Mouse (Mus musculus) heart, postnatal 36 days (tissue): Measurements from ENCODE around the gene Rarg. TPM values are rescaled to one million over a fixed set of nuclear protein-coding genes. Genes with fewer than 3 reads are reported as not detected.

Experiments
- DNase-seq, 2 experiments: peaks; one replicate each; pipeline ENCODE4 v3.0.0; 2021 to 2022
- intact Hi-C: fragments of 180-260 bp; cut with DNase I; formaldehyde crosslinking; loops from one replicate; pipeline ENCODE4 v1.15.1; 2025
- total RNA-seq, 2 experiments: library from RNA; stranded (reverse); gene quantifications; 2 replicates each; pipeline ENCODE4 v1.2.3; 2021

Gene Rarg
- 10 to 100 TPM; 20.0 to 21.9 TPM for total RNA-seq

GRCm38 (mm10) chr15:102257202-102258075, at the start of gene Rarg:
Gene Rarg, minus strand, starts transcription at chr15:102257517.
- intact Hi-C loops = no loop called here
- peak; percentile 53 to 62 for DNase-seq

- DNase-seq = no peak
- intact Hi-C loops = no loop called here
Measured at GRCm38 (mm10) chr15:102302542-102302941, 45.2 kb upstream of the Rarg start.

- no peak for DNase-seq
- intact Hi-C loops = no loop called here
Measured at GRCm38 (mm10) chr15:102296368-102297006, 39.2 kb upstream of the Rarg start.

- intact Hi-C loops = no loop called here
- peak; percentile 92 to 93 for DNase-seq
Measured at GRCm38 (mm10) chr15:102295633-102296367, 38.5 kb upstream of the Rarg start, which contains the start of gene Espl1. Gene Espl1, plus strand, starts transcription at chr15:102296266.

GRCm38 (mm10) chr15:102287395-102287794, 30.1 kb upstream of the Rarg start:
- intact Hi-C loops = loop anchor here (5.0 kb wide), 1 partner anchor 90 kb away; no protein-coding TSS in a partner anchor
- peak; percentile 37 to 46 for DNase-seq

- no peak for DNase-seq
- intact Hi-C loops = no loop called here
Measured at GRCm38 (mm10) chr15:102283648-102284047, 26.3 kb upstream of the Rarg start.

GRCm38 (mm10) chr15:102282463-102283292, 25.4 kb upstream of the Rarg start:
- no peak for DNase-seq

GRCm38 (mm10) chr15:102280623-102281022, 23.3 kb upstream of the Rarg start:
- intact Hi-C loops = no loop called here
- no peak for DNase-seq

More at GRCm38 (mm10) chr15:102282463-102283292, 25.4 kb upstream of the Rarg start:
- intact Hi-C loops = no loop called here

- intact Hi-C loops = loop anchor here (1.0 to 2.0 kb wide), 4 partner anchors 31 to 101 kb away; partner anchors contain the start of gene Zfp740
- no peak for DNase-seq
Measured at GRCm38 (mm10) chr15:102279783-102280520, 22.6 kb upstream of the Rarg start.

- intact Hi-C loops = loop anchor here (1.0 to 2.0 kb wide), 4 partner anchors 30 to 100 kb away; partner anchors contain the start of gene Zfp740
- peak; percentile 87 to 92 for DNase-seq
Measured at GRCm38 (mm10) chr15:102279092-102279782, 21.9 kb upstream of the Rarg start, which contains the start of gene Mfsd5. Gene Mfsd5, plus strand, starts transcription at chr15:102279454.

GRCm38 (mm10) chr15:102278726-102279091, 21.4 kb upstream of the Rarg start:
- intact Hi-C loops = loop anchor here (1.0 to 2.0 kb wide), 4 partner anchors 30 to 100 kb away; partner anchors contain the start of gene Zfp740
- DNase-seq = no peak

GRCm38 (mm10) chr15:102273982-102274716, 16.8 kb upstream of the Rarg start:
- DNase-seq = no peak
- intact Hi-C loops = no loop called here

- intact Hi-C loops = no loop called here
- no peak for DNase-seq
Measured at GRCm38 (mm10) chr15:102271441-102271840, 14.1 kb upstream of the Rarg start.

GRCm38 (mm10) chr15:102270274-102270960, 13.1 kb upstream of the Rarg start, which contains the start of gene Gm9918:
Gene Gm9918, plus strand, starts transcription at chr15:102270563.
- DNase-seq = no peak
- intact Hi-C loops = no loop called here

GRCm38 (mm10) chr15:102265548-102265947, 8.2 kb upstream of the Rarg start:
- intact Hi-C loops = no loop called here
- DNase-seq = no peak

- no peak for DNase-seq
- intact Hi-C loops = no loop called here
Measured at GRCm38 (mm10) chr15:102263037-102263436, 5.7 kb upstream of the Rarg start.

GRCm38 (mm10) chr15:102262582-102262981, 5.3 kb upstream of the Rarg start:
- DNase-seq = no peak
- intact Hi-C loops = no loop called here
